11 mouse cellular contexts compared by ENCODE assay signal in the genomic region with DNA sequence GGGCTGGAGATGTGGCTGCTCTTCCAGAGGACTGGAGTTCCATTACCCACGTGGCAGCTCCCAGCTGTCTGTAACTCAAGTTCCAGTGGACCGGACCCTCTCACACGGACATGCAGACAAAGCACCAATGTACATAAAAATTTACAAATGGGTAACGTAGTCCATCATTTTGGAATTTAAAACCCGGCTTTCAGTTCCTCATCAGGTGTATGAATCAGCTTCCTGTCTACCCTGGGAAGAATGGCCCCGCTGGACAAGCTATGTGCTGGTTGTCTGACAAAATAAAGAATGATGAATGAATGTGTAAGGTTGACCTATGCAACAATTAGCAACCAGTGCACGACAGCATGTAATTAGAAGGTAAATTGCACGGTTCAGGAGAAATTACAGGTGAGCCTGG.
"Had no signal": no experiment of that assay in that cellular context is flagged by ENCODE, and none has a peak within 500 bp of the region (broad histone marks: within the 10 kb centered on the region; RNA-seq: fewer than 3 reads in every experiment).

No protein-coding gene starts in this region.

- H3K36me3 ChIP-seq: limb, embryonic 13.5 days had no signal

- H3K27me3 ChIP-seq: limb, embryonic 13.5 days had no signal

- H3K27ac ChIP-seq: layer of hippocampus, adult 2 months; liver, embryonic 14.5 days had no signal

- H3K9me3 ChIP-seq: limb, embryonic 13.5 days had no signal

- DNase-seq: kidney, adult 9 months; kidney, postnatal 10 days; kidney, postnatal 4 days; lung, adult 18-20 months; lung, postnatal 36 days; right cerebral cortex, adult 18-20 months; right cerebral cortex, postnatal 25 days; thymus, postnatal 36 days had no signal

- H3K9ac ChIP-seq: limb, embryonic 13.5 days; liver, embryonic 14.5 days had no signal

- H3K4me3 ChIP-seq: layer of hippocampus, adult 2 months; limb, embryonic 13.5 days had no signal
